Mouse (Mus musculus): ENCODE measurements around the gene Arap1. TPM values are rescaled to one million over a fixed set of nuclear protein-coding genes. Genes with fewer than 3 reads are reported as not detected.

Gene Arap1
- polyA plus RNA-seq, 1 experiment from 2014 or later: 14.5 TPM

GRCm38 (mm10) chr7:101384931-101385330 is 37.1 kb downstream of the Arap1 start:
- Histone ChIP-seq H3K4me3 (ENCODE audit: low read depth, low read length) (no peak overlapping the region), H3K27ac (ENCODE audit: low read depth, low read length) (no peak overlapping the region), H3K4me2 (ENCODE audit: low read depth, low read length, severe bottlenecking) (no peak overlapping the region), H3K4me1 (replicated peaks; ENCODE audit: control insufficient read depth, insufficient read depth, low read length) (0 out of 2 replicates have a peak, but pooled peaks cover 5% of the 10 kb centered on the region), H3K9me3 (ENCODE audit: control insufficient read depth, low read length) (no peaks in the 10 kb centered on the region), H3K36me3 (ENCODE audit: control insufficient read depth, insufficient read depth, low read length) (no peaks in the 10 kb centered on the region), H3K9ac (ENCODE audit: low read length) (no peak overlapping the region), H3K27me3 (ENCODE audit: control insufficient read depth, insufficient read depth, low read length) (no peaks in the 10 kb centered on the region)
- DNase-seq (ENCODE audit: low spot score): no peak
- 77% methylated on average over 10 of the region's 10 CpGs for WGBS
- ATAC-seq (replicated peaks; ENCODE audit: low FRiP score): no peak

GRCm38 (mm10) chr7:101385331-101385733 is 37.5 kb downstream of the Arap1 start:
- H3K9ac ChIP-seq (ENCODE audit: low read length): no peak overlapping the region
- 0 out of 2 replicates have a peak, but pooled peaks cover 5% of the 10 kb centered on the region for H3K4me1 ChIP-seq (replicated peaks; ENCODE audit: control insufficient read depth, insufficient read depth, low read length)
- no peaks in the 10 kb centered on the region for H3K27me3 ChIP-seq (ENCODE audit: control insufficient read depth, insufficient read depth, low read length)
- 46% methylated on average over 6 of the region's 6 CpGs for WGBS
- DNase-seq (ENCODE audit: low spot score) (no peak), ATAC-seq (replicated peaks; ENCODE audit: low FRiP score) (no peak)
- H3K36me3 ChIP-seq (ENCODE audit: control insufficient read depth, insufficient read depth, low read length): no peaks in the 10 kb centered on the region
- no peak overlapping the region for H3K4me2 ChIP-seq (ENCODE audit: low read depth, low read length, severe bottlenecking)
- no peaks in the 10 kb centered on the region for H3K9me3 ChIP-seq (ENCODE audit: control insufficient read depth, low read length)
- H3K27ac ChIP-seq (ENCODE audit: low read depth, low read length): no peak overlapping the region
- no peak overlapping the region for H3K4me3 ChIP-seq (ENCODE audit: low read depth, low read length)

GRCm38 (mm10) chr7:101385866-101386452 is 38.1 kb downstream of the Arap1 start:
- no peak overlapping the region for H3K4me3 ChIP-seq (ENCODE audit: low read depth, low read length)
- H3K27ac ChIP-seq (ENCODE audit: low read depth, low read length): no peak overlapping the region
- H3K27me3 ChIP-seq (ENCODE audit: control insufficient read depth, insufficient read depth, low read length): no peaks in the 10 kb centered on the region
- H3K36me3 ChIP-seq (ENCODE audit: control insufficient read depth, insufficient read depth, low read length): no peaks in the 10 kb centered on the region
- H3K4me1 ChIP-seq (replicated peaks; ENCODE audit: control insufficient read depth, insufficient read depth, low read length): 0 out of 2 replicates have a peak, but pooled peaks cover 5% of the 10 kb centered on the region
- ATAC-seq (replicated peaks; ENCODE audit: low FRiP score): no peak
- H3K9ac ChIP-seq (ENCODE audit: low read length): no peak overlapping the region
- no peak overlapping the region for H3K4me2 ChIP-seq (ENCODE audit: low read depth, low read length, severe bottlenecking)
- DNase-seq (ENCODE audit: low spot score): no peak
- no peaks in the 10 kb centered on the region for H3K9me3 ChIP-seq (ENCODE audit: control insufficient read depth, low read length)
- 56% methylated on average over 10 of the region's 10 CpGs for WGBS

GRCm38 (mm10) chr7:101389256-101389655 is 41.4 kb downstream of the Arap1 start:
- ATAC-seq (replicated peaks; ENCODE audit: low FRiP score): no peak
- H3K27me3 ChIP-seq (ENCODE audit: control insufficient read depth, insufficient read depth, low read length): no peaks in the 10 kb centered on the region
- no peaks in the 10 kb centered on the region for H3K36me3 ChIP-seq (ENCODE audit: control insufficient read depth, insufficient read depth, low read length)
- H3K4me2 ChIP-seq (ENCODE audit: low read depth, low read length, severe bottlenecking): no peak overlapping the region
- no peaks in the 10 kb centered on the region for H3K9me3 ChIP-seq (ENCODE audit: control insufficient read depth, low read length)
- no peak for DNase-seq (ENCODE audit: low spot score)
- no peak overlapping the region for H3K4me3 ChIP-seq (ENCODE audit: low read depth, low read length)
- H3K4me1 ChIP-seq (replicated peaks; ENCODE audit: control insufficient read depth, insufficient read depth, low read length): peaks cover 10% of the 10 kb centered on the region; the same call in 1 of the 2 replicates
- no peak overlapping the region for H3K27ac ChIP-seq (ENCODE audit: low read depth, low read length)
- WGBS: 87% methylated on average over 6 of the region's 6 CpGs
- H3K9ac ChIP-seq (ENCODE audit: low read length): no peak overlapping the region

GRCm38 (mm10) chr7:101391909-101392479 is 44.1 kb downstream of the Arap1 start:
- Histone ChIP-seq H3K4me3 (ENCODE audit: low read depth, low read length) (no peak overlapping the region), H3K4me2 (ENCODE audit: low read depth, low read length, severe bottlenecking) (no peak overlapping the region), H3K4me1 (replicated peaks; ENCODE audit: control insufficient read depth, insufficient read depth, low read length) (peaks cover 8% of the 10 kb centered on the region; the same call in 1 of the 2 replicates), H3K9ac (ENCODE audit: low read length) (no peak overlapping the region), H3K36me3 (ENCODE audit: control insufficient read depth, insufficient read depth, low read length) (no peaks in the 10 kb centered on the region), H3K27ac (ENCODE audit: low read depth, low read length) (no peak overlapping the region), H3K9me3 (ENCODE audit: control insufficient read depth, low read length) (no peaks in the 10 kb centered on the region), H3K27me3 (ENCODE audit: control insufficient read depth, insufficient read depth, low read length) (no peaks in the 10 kb centered on the region)
- 82% methylated on average over 4 of the region's 4 CpGs for WGBS
- DNase-seq (ENCODE audit: low spot score) (no peak), ATAC-seq (replicated peaks; ENCODE audit: low FRiP score) (no peak)

GRCm38 (mm10) chr7:101393015-101393414 is 45.1 kb downstream of the Arap1 start:
- H3K9ac ChIP-seq (ENCODE audit: low read length): no peak overlapping the region
- H3K27ac ChIP-seq (ENCODE audit: low read depth, low read length): no peak overlapping the region
- H3K9me3 ChIP-seq (ENCODE audit: control insufficient read depth, low read length): no peaks in the 10 kb centered on the region
- H3K4me1 ChIP-seq (replicated peaks; ENCODE audit: control insufficient read depth, insufficient read depth, low read length): peaks cover 8% of the 10 kb centered on the region; the same call in 1 of the 2 replicates
- no peaks in the 10 kb centered on the region for H3K27me3 ChIP-seq (ENCODE audit: control insufficient read depth, insufficient read depth, low read length)
- 47% methylated on average over 4 of the region's 4 CpGs for WGBS
- H3K4me3 ChIP-seq (ENCODE audit: low read depth, low read length): no peak overlapping the region
- ATAC-seq (replicated peaks; ENCODE audit: low FRiP score): no peak
- no peak for DNase-seq (ENCODE audit: low spot score)
- no peaks in the 10 kb centered on the region for H3K36me3 ChIP-seq (ENCODE audit: control insufficient read depth, insufficient read depth, low read length)
- no peak overlapping the region for H3K4me2 ChIP-seq (ENCODE audit: low read depth, low read length, severe bottlenecking)

GRCm38 (mm10) chr7:101393694-101394504 is 46.0 kb downstream of the Arap1 start:
- ATAC-seq (replicated peaks; ENCODE audit: low FRiP score): 0 out of 2 replicates have a peak, but pooled peaks have one; percentile 40
- Histone ChIP-seq H3K9ac (ENCODE audit: low read length) (no peak overlapping the region), H3K27ac (ENCODE audit: low read depth, low read length) (no peak overlapping the region), H3K4me2 (ENCODE audit: low read depth, low read length, severe bottlenecking) (no peak overlapping the region), H3K36me3 (ENCODE audit: control insufficient read depth, insufficient read depth, low read length) (no peaks in the 10 kb centered on the region), H3K9me3 (ENCODE audit: control insufficient read depth, low read length) (no peaks in the 10 kb centered on the region), H3K4me3 (ENCODE audit: low read depth, low read length) (no peak overlapping the region), H3K4me1 (replicated peaks; ENCODE audit: control insufficient read depth, insufficient read depth, low read length) (peaks cover 8% of the 10 kb centered on the region; the same call in 1 of the 2 replicates), H3K27me3 (ENCODE audit: control insufficient read depth, insufficient read depth, low read length) (no peaks in the 10 kb centered on the region)
- 42% methylated on average over 8 of the region's 8 CpGs for WGBS
- DNase-seq (ENCODE audit: low spot score): no peak

- H3K36me3 ChIP-seq (ENCODE audit: control insufficient read depth, insufficient read depth, low read length): no peaks in the 10 kb centered on the region
- no peak for ATAC-seq (replicated peaks; ENCODE audit: low FRiP score)
- H3K27ac ChIP-seq (ENCODE audit: low read depth, low read length): no peak overlapping the region
- H3K27me3 ChIP-seq (ENCODE audit: control insufficient read depth, insufficient read depth, low read length): no peaks in the 10 kb centered on the region
- H3K9me3 ChIP-seq (ENCODE audit: control insufficient read depth, low read length): no peaks in the 10 kb centered on the region
- 60% methylated on average over 3 of the region's 3 CpGs for WGBS
- H3K4me2 ChIP-seq (ENCODE audit: low read depth, low read length, severe bottlenecking): no peak overlapping the region
- DNase-seq (ENCODE audit: low spot score): no peak
- peaks cover 8% of the 10 kb centered on the region; the same call in 1 of the 2 replicates for H3K4me1 ChIP-seq (replicated peaks; ENCODE audit: control insufficient read depth, insufficient read depth, low read length)
- H3K9ac ChIP-seq (ENCODE audit: low read length): no peak overlapping the region
- H3K4me3 ChIP-seq (ENCODE audit: low read depth, low read length): no peak overlapping the region
These were observed 46.7 kb downstream of the Arap1 start for GRCm38 (mm10) chr7:101394569-101394968.

Measured in forebrain, embryonic 11.5 days (tissue).